Mouse (Mus musculus): ENCODE measurements at regions not wholly inside any gene's neighbourhood (a gene's known extent, or its start where the extent isn't known, plus 50 kb on each side); places are given as distances from the start of the nearest gene placed in this dataset.
A peak's percentile ranks its signal among the peaks of the same experiment; 100 is the strongest.

- DNase-seq, result no peak
These were observed 65.1 kb upstream of the Tnrc6c start for GRCm38 (mm10) chr11:117589006-117589405.

- DNase-seq, result no peak
These were observed 64.7 kb upstream of the Tnrc6c start for GRCm38 (mm10) chr11:117589422-117589821.

GRCm38 (mm10) chr11:117592570-117592969 is 61.5 kb upstream of the Tnrc6c start:
- DNase-seq, result no peak

- DNase-seq, result peak; percentile 57
These were observed 57.9 kb upstream of the Tnrc6c start for GRCm38 (mm10) chr11:117596201-117596600.

- DNase-seq, result no peak
These were observed 56.3 kb upstream of the Tnrc6c start for GRCm38 (mm10) chr11:117597754-117598153.

- DNase-seq, result no peak
These were observed 55.9 kb upstream of the Tnrc6c start for GRCm38 (mm10) chr11:117598170-117598583.

- no peak for DNase-seq
These were observed 55.5 kb upstream of the Tnrc6c start for GRCm38 (mm10) chr11:117598610-117599009.

- no peak for DNase-seq
These were observed 54.9 kb upstream of the Tnrc6c start for GRCm38 (mm10) chr11:117599049-117599787.

- DNase-seq, result no peak
These were observed 54.3 kb upstream of the Tnrc6c start for GRCm38 (mm10) chr11:117599788-117600263.

GRCm38 (mm10) chr11:117601147-117601546 is 52.9 kb upstream of the Tnrc6c start:
- DNase-seq, result no peak

- no peak for DNase-seq
These were observed 50.1 kb upstream of the Tnrc6c start for GRCm38 (mm10) chr11:117604019-117604418.

All from gastrocnemius, postnatal 10 days (tissue).